ENCODE assay signal across 28 mouse cellular contexts in the genomic region with DNA sequence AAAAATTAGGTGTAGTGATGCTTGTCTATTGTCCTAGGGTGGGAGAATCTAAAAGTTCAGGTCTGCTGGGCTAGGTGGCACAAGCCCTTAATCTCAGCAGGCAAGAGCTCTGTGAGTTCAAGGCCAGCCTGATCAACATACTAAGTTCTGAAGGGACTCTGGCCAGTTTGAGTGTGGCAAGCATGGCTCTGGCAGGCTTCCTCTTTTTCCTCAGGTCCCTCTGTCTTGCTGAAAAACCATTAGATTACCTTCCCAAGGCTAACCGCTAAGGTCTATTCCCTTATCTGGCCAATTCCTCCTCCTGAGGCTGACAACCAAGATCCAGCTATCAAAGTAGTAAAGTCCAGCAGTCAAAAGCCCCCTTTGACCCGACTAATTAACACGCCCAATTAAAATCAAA. TPM values are rescaled to one million over a fixed set of nuclear protein-coding genes. Genes with fewer than 3 reads are reported as not detected.
DNase-seq lines count a peak whose midpoint lies in the region; ATAC-seq lines count a peak whose summit lies in the region.
"Had no signal": no experiment of that assay in that cellular context is flagged by ENCODE, and none has a peak within 500 bp of the region (broad histone marks: within the 10 kb centered on the region; RNA-seq: fewer than 3 reads in every experiment).

No protein-coding gene starts in this region.

- no peaks in the 10 kb centered on the region; the same call in 1 of the 2 replicates for H3K4me1 ChIP-seq in heart, embryonic 12.5 days (replicated peaks)
- peaks cover 80% of the 10 kb centered on the region for H3K4me1 ChIP-seq in liver, embryonic 13.5 days (replicated peaks)
- H3K4me1 ChIP-seq: forebrain, embryonic 12.5 days; heart, embryonic 15.5 days; intestine, embryonic 15.5 days had no signal

- 51% methylated on average over 3 of the region's 3 CpGs for WGBS in heart, embryonic 12.5 days
- 20% methylated on average over 3 of the region's 3 CpGs for WGBS in liver, embryonic 13.5 days (ENCODE audit: insufficient replicate concordance)

- no peak for DNase-seq in heart, postnatal 25 days (ENCODE audit: low spot score)
- DNase-seq in MEL-GATA-1-ER (ENCODE audit: extremely low read depth, low read depth): peak; percentile 70
- DNase-seq in liver, embryonic 13.5 days: no peak
- no peak for DNase-seq in kidney, postnatal 36 days
- DNase-seq in adrenal gland, postnatal 36 days: no peak
- DNase-seq in urinary bladder, postnatal 36 days (ENCODE audit: low spot score in 2 of 2): no peak
- DNase-seq: adrenal gland, postnatal 25 days; cerebellum, adult 11 months; cerebellum, adult 9-11 months; kidney, adult 9 months; kidney, postnatal 14 days; lung, postnatal 4 days; midbrain, embryonic 14.5 days had no signal

- 0 out of 2 replicates have a peak overlapping the region, but pooled peaks have one; percentile 1 for H3K27ac ChIP-seq in heart, embryonic 12.5 days (ENCODE audit: poor library complexity, severe bottlenecking)
- peak overlapping the region; percentile 99 for H3K27ac ChIP-seq in liver, embryonic 13.5 days
- H3K27ac ChIP-seq: forebrain, embryonic 12.5 days; heart, embryonic 15.5 days; intestine, embryonic 15.5 days; layer of hippocampus, adult 2 months had no signal

- no peaks in the 10 kb centered on the region for H3K9me3 ChIP-seq in heart, embryonic 12.5 days (replicated peaks)
- H3K9me3 ChIP-seq in liver, embryonic 13.5 days (replicated peaks): no peaks in the 10 kb centered on the region
- H3K9me3 ChIP-seq: forebrain, embryonic 12.5 days; heart, embryonic 15.5 days; intestine, embryonic 15.5 days had no signal

- H3K27me3 ChIP-seq in heart, embryonic 12.5 days (replicated peaks): 0 out of 2 replicates have a peak, but pooled peaks cover 4% of the 10 kb centered on the region
- no peaks in the 10 kb centered on the region for H3K27me3 ChIP-seq in liver, embryonic 13.5 days
- H3K27me3 ChIP-seq: forebrain, embryonic 12.5 days; heart, embryonic 15.5 days; intestine, embryonic 15.5 days had no signal

- intact Hi-C loops in heart, postnatal 25 days (cut with DNase I): no loop called here

- no peak overlapping the region for H3K4me3 ChIP-seq in heart, embryonic 12.5 days
- H3K4me3 ChIP-seq in liver, embryonic 13.5 days (replicated peaks): no peak overlapping the region
- H3K4me3 ChIP-seq: forebrain, embryonic 12.5 days; heart, embryonic 15.5 days; intestine, embryonic 15.5 days; layer of hippocampus, adult 2 months had no signal

- no peaks in the 10 kb centered on the region for H3K36me3 ChIP-seq in heart, embryonic 12.5 days
- H3K36me3 ChIP-seq in liver, embryonic 13.5 days: no peaks in the 10 kb centered on the region
- H3K36me3 ChIP-seq: forebrain, embryonic 12.5 days; heart, embryonic 15.5 days; intestine, embryonic 15.5 days had no signal

- H3K4me2 ChIP-seq in heart, embryonic 12.5 days: no peak overlapping the region
- peak overlapping the region; percentile 66 for H3K4me2 ChIP-seq in liver, embryonic 13.5 days
- H3K4me2 ChIP-seq: forebrain, embryonic 12.5 days; heart, embryonic 15.5 days; intestine, embryonic 15.5 days had no signal

- no peak overlapping the region for H3K9ac ChIP-seq in heart, embryonic 12.5 days
- H3K9ac ChIP-seq in liver, embryonic 13.5 days: peak overlapping the region; percentile 67
- H3K9ac ChIP-seq: forebrain, embryonic 12.5 days; heart, embryonic 15.5 days; intestine, embryonic 15.5 days had no signal

- ATAC-seq in heart, embryonic 12.5 days (ENCODE audit: insufficient number of reproducible peaks, low FRiP score): no peak
- no peak for ATAC-seq in liver, embryonic 13.5 days (ENCODE audit: low read depth)
- ATAC-seq: hindbrain, embryonic 16.5 days; intestine, embryonic 15.5 days had no signal

RNA-seq across cellular contexts. Expression of a gene that starts 15.2 kb away (rescaled TPM):
- not detected in 2 replicates for polyA plus RNA-seq in heart, embryonic 12.5 days (2016; fragmentation: Nextera tagmentation; extraction: Ambion mirVana)
- total RNA-seq in heart, postnatal 25 days (2021): not detected
- not detected in 2 replicates for polyA plus RNA-seq in liver, embryonic 13.5 days (2015; fragmentation: Nextera tagmentation; extraction: Ambion mirVana)
- not detected for total RNA-seq in adrenal gland, postnatal 36 days (2021)
- total RNA-seq: adrenal gland, postnatal 25 days; gastrocnemius, postnatal 4 days; hematopoietic stem cell, adult 5-6 weeks; layer of hippocampus, adult 2 months; left cerebral cortex, postnatal 36 days; megakaryocyte-erythroid progenitor cell, adult 5-6 weeks had no signal
- polyA plus RNA-seq: C2C12; cortical plate, adult 2 months; embryonic facial prominence, embryonic 11.5 days; forebrain, embryonic 12.5 days; heart, embryonic 15.5 days; hindbrain, embryonic 16.5 days; lung, embryonic 16.5 days; midbrain, embryonic 14.5 days; neural tube, embryonic 11.5 days had no signal

RNA-seq across cellular contexts. Expression of a gene that starts 25.9 kb away (rescaled TPM):
- 29.0 and 31.2 TPM in 2 replicates for polyA plus RNA-seq in heart, embryonic 12.5 days (2016; fragmentation: Nextera tagmentation; extraction: Ambion mirVana)
- total RNA-seq in heart, postnatal 25 days (2021): 10 to 100 TPM; 21.1 to 21.8 TPM
- 10.4 and 12.1 TPM in 2 replicates for polyA plus RNA-seq in liver, embryonic 13.5 days (2015; fragmentation: Nextera tagmentation; extraction: Ambion mirVana)
- total RNA-seq in adrenal gland, postnatal 36 days (2021): 10 to 100 TPM; 21.1 to 30.5 TPM

RNA-seq across cellular contexts. Expression of a gene that starts 28.7 kb away (rescaled TPM):
- 0.34 and 0.85 TPM in 2 replicates for polyA plus RNA-seq in heart, embryonic 12.5 days (2016; fragmentation: Nextera tagmentation; extraction: Ambion mirVana)
- not detected for total RNA-seq in heart, postnatal 25 days (2021)
- 5.3 and 5.8 TPM in 2 replicates for polyA plus RNA-seq in liver, embryonic 13.5 days (2015; fragmentation: Nextera tagmentation; extraction: Ambion mirVana)
- under 1 TPM; 0.26 to 0.60 TPM for total RNA-seq in adrenal gland, postnatal 36 days (2021)
- total RNA-seq: hematopoietic stem cell, adult 5-6 weeks had no signal

RNA-seq across cellular contexts. Expression of a gene that starts 57.2 kb away (rescaled TPM):
- 11.9 and 12.4 TPM in 2 replicates for polyA plus RNA-seq in heart, embryonic 12.5 days (2016; fragmentation: Nextera tagmentation; extraction: Ambion mirVana)
- 1 to 10 TPM; 9.1 to 9.3 TPM for total RNA-seq in heart, postnatal 25 days (2021)
- 9.4 and 10.8 TPM in 2 replicates for polyA plus RNA-seq in liver, embryonic 13.5 days (2015; fragmentation: Nextera tagmentation; extraction: Ambion mirVana)
- 10 to 100 TPM; 18.0 to 20.7 TPM for total RNA-seq in adrenal gland, postnatal 36 days (2021)

RNA-seq across cellular contexts. Expression of a gene that starts 57.5 kb away (rescaled TPM):
- 339 and 347 TPM in 2 replicates for polyA plus RNA-seq in heart, embryonic 12.5 days (2016; fragmentation: Nextera tagmentation; extraction: Ambion mirVana)
- total RNA-seq in heart, postnatal 25 days (2021): 100 to 1,000 TPM; 154 to 166 TPM
- polyA plus RNA-seq in liver, embryonic 13.5 days (2015; fragmentation: Nextera tagmentation; extraction: Ambion mirVana): 156 and 177 TPM in 2 replicates
- total RNA-seq in adrenal gland, postnatal 36 days (2021): 100 to 1,000 TPM; 272 to 288 TPM
